Mouse (Mus musculus): ENCODE results near the gene Zfp341.

Gene Zfp341

DNA sequence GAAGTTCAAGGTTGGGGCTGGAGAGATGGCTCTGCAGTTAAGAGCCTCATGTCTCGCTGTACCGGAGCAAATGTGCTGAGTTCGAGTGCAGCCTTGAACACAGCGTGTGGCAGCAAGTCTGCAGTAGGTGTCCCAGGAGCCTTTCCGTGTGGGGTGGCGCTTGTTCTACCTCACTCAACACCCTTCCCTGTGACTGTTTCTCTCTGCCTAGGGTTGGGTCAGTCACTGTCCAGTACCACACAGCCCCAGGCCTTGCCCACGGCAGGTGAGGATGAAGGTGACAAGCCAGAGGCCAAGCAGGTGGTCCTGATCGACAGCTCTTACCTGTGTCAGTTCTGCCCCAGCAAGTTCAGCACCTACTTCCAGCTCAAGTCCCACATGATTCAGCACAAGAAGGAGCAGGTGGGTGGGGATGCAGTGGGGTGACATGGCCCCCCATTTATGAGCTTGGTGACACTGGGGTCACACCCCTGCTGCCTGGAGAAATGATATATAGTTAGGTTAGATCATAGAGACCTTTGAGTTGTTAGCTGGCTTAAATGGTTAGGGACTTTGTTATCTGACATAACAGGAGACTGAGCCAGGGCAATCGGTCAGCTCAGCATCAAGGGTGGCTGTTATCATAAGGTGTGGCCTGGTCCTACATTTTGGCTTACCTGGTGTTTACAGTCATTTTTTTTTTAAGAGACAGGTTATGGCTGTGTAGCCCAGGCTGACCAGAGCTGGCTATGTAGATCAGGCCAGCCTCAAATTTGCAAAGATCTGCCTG is 21.0 kb downstream of the Zfp341 start:
- DNase-seq (ENCODE audit: low spot score in 2 of 2): no peak

DNA sequence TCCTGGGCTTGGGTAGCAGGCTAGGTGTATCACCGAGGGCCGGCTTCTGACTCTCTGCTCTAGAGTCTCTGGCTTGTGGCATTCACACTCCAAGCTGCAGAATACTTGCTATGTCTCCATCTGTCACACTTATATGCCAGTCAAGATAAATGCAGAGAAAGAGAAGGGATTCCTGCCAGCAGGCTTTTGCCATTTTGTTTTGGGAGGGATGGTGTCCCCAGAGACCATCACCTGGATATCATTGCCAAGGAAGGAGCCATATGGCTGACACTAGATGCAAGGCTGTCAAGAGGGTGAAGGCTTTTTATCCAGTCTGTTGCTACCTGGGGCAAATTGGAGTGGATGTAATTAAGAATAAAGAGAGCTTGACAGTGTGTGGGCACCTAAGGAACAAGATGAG is 22.7 kb downstream of the Zfp341 start:
- DNase-seq (ENCODE audit: low spot score in 2 of 2): no peak

DNA sequence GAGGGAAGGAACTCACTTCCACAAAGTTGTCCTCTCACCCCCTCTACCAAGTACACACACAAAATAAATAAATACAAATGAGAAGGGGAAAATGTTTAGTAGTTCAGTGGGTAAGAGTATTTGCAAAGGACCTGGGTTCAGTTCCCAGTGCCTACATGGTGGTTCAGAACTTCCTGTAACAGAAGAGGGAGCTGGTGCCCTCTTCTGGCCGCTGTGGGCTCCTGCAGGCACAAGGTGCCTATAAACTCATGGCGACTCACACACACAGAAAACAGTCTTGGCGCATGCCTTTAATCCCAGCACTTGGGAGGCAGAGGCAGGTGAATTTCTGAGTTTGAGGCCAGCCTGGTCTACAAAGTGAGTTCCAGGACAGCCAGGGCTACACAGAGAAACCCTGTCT is 25.4 kb downstream of the Zfp341 start:
- no peak for DNase-seq (ENCODE audit: low spot score in 2 of 2)

DNA sequence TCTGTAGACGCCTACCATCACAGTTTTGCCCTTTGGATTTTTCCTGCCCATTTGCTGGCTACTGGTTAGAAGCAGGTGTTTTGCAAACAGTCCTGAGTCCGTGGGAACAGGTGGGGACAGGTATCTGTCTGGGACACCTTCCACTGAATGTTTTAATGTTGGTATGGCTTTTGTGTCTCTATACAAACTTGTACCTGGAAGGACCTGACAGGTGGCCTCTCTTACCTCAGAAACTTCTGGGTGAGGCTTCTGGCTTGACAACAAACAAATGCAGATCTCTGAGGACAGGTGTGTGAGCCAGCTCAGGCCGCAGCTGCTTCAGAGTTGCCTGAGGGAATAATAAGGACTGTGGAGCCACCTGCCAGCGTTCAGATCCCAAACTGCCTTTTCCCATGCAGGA is 26.0 kb downstream of the Zfp341 start:
- no peak for DNase-seq (ENCODE audit: low spot score in 2 of 2)

DNA sequence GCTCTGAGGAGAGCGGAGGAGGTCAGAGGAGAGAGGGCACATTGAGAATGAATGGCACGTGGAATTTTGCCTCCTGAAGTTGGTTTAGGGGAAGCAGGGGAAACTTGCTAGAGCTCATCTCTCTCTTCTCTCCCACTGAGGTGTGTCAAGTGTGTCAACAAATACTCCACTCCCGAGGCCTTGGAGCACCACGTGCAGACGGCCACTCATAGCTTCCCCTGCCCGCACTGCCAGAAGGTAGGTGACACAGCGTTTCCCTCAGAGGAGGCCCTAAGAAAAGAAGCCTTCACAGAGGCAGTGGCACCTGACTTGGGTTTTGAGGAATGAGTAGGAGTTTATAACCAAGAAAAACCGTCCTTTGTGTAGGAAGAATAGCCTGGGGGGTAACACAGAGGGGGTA is 28.1 kb downstream of the Zfp341 start:
- DNase-seq (ENCODE audit: low spot score in 2 of 2): no peak

DNA sequence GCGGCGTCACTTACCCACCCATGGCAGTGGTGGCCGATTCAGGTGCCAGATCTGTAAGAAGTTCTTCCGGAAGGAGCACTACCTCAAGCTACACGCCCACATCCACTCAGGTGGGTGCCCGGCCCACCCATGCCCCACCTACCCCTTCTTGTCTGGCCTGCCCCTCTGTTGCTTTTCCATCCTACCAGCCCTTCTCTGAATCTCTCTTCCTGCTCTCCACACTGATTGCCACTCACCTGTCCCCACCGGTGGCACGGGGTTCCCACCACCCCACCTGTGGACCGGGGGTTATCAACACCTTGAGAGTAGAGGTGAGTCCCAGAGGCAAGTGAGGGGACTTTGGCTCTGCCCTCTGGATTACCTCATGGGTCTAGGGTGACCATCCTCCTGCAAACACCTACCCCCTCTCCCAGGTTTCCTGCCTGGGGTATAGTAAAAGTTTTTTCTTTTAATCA is 28.9 kb downstream of the Zfp341 start:
- DNase-seq (ENCODE audit: low spot score in 2 of 2): no peak

DNA sequence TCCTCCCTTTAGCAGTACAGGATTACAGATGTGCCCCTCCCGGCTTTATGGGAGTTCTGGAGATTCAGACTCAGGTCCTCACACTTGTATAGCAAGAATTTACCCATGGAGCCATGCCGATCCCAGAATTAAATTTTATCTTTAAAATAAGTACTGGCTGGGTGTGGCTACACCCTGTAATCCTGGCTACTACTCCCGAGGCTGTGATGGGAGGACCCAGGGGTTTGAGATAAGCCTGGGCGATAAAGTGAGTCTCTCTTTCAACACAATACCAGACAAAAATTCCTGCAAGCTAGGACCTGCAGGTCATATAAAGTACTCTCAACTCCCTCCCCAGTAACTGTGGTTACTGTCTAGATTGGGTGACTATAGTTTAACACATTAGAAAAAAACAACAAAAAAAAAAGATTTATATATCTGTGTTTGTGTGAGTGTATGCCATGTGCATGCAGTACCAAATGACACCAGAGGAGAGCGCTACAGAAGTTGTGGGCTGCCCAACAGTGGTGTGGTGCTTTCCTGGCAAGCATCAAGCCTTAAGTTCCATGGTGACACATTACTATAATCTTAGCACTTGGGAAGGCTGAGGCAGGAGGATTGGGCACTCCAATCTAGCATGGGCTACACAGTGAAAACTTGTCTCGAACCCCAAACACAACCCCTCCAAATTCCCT is 29.8 kb downstream of the Zfp341 start:
- no peak for DNase-seq (ENCODE audit: low spot score in 2 of 2)

DNA sequence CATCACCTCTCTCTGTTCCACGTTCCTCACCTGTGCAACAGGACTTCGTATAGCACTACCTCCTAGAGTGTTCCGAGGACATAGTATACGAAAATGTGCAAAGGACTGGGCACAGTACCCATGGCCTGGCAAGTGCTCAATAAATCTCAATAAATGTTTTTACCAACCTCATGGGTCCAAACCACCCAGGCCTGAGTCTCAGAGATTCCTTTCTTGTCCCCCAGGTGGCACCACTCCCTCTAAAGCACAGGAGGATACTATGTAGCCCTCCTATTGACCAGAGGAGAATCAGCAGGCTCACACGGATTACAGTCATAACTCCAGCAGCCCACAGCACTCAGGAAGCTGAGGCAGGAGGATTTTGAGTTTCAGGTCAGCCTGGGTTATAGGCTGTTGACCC is 33.5 kb downstream of the Zfp341 start:
- DNase-seq (ENCODE audit: low spot score in 2 of 2): no peak

DNA sequence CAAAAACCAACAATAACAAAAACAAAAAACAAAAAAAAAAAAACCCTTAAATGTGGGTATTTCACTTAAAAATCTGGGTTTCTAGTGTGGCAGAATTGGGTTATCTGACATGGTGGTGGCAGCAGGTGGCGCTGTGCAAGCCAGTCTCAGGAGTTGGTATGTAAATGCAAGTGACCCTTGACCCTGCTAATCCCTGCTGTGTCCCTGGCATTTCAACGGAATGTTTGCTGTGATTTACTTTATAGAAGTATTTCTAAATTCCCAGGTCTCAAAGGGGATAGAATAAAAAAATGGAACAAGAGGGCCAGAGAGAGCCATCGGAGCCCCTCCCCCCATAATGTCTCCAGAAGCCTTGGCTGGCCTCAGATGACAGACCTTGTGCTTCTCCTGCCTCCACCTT is 35.0 kb downstream of the Zfp341 start:
- DNase-seq (ENCODE audit: low spot score in 2 of 2): no peak

DNA sequence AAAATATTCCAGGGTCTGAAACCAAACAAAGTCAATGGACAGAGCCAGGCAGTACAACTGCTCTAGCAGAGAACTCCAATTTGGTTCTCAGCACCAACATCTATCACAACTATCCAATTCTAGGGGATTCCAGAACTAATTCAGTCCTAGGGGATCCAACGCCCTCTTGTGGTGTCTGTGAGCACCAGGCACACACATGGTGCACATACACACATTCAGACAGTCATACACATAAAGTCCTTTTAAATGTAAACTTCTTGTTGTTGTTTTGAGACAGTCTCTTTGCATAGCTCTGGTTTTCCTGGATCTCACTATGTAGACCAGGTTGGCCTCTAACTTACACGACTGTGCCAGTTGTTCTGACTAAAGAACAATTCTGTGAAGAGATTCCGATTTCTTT is 37.3 kb downstream of the Zfp341 start:
- DNase-seq (ENCODE audit: low spot score in 2 of 2): no peak

DNA sequence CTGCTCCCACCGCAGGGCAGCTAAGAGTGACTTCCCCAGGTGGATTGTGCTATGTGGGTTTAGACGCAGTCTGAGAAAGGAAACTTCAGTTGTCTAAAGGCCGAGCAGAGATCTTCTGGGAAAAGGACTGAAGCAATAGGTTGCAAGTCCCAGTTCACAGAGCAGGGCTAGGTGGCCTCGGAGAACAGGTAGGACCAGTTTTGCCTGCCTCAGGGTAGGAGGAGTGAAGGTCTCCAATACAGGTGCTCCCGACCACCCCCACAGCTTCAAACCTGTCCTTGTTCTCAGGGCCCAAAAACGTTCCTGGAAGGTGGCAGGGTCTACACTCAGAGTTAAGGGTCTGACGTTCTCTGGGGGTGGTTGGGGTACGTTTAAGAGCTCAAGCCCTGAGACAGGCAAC is 38.3 kb downstream of the Zfp341 start, which contains the start of gene Chmp4b:
Gene Chmp4b (plus strand): TSS at position 343 of the 400 bp plus-strand sequence.
- DNase-seq (ENCODE audit: low spot score in 2 of 2): no peak

DNA sequence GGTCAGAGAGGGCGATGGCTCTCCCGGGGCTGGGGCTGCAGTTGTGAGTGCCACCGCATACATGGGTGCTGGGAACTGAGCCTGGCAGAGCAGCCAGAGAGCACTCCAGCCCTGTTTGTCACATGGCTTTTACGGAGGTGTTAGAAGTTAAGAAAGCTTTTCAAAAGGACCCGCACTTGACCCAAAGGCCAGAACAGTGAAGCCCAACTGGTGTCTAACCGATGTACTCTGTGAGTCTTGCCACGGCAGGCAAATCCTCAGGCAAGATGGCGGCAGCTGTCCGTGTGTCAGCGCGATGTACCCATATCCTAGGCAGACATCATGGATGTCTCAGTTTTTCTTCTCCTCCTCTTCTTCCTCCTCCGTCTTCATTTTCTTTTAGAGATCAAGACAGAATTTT is 41.9 kb downstream of the Zfp341 start:
- no peak for DNase-seq (ENCODE audit: low spot score in 2 of 2)

DNA sequence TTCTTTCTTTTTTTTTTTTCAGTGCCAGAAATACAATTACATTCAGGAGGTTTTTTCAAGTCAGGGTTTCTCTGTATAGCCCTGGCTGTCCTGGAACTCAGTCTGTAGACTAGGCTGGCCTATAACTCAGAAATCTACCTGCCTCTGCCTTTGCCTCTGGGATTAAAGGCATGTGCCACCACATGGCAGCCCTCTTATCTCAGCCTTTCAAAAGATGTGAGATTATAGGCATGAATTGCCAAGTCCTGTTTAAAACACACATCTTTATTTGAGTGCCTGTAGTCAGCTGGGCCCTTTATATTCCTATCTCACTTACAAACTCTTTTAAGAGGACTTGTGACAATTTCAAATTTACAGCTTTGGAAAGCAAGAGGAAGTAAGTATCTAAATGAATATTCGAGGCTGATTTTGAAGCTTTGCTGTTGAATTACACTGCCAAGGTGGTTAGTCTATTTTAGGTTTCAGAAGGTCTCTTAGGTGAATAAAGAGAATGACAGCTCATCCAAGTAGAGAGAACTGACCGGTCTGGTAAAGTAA is 42.8 kb downstream of the Zfp341 start:
- DNase-seq (ENCODE audit: low spot score in 2 of 2): no peak

DNA sequence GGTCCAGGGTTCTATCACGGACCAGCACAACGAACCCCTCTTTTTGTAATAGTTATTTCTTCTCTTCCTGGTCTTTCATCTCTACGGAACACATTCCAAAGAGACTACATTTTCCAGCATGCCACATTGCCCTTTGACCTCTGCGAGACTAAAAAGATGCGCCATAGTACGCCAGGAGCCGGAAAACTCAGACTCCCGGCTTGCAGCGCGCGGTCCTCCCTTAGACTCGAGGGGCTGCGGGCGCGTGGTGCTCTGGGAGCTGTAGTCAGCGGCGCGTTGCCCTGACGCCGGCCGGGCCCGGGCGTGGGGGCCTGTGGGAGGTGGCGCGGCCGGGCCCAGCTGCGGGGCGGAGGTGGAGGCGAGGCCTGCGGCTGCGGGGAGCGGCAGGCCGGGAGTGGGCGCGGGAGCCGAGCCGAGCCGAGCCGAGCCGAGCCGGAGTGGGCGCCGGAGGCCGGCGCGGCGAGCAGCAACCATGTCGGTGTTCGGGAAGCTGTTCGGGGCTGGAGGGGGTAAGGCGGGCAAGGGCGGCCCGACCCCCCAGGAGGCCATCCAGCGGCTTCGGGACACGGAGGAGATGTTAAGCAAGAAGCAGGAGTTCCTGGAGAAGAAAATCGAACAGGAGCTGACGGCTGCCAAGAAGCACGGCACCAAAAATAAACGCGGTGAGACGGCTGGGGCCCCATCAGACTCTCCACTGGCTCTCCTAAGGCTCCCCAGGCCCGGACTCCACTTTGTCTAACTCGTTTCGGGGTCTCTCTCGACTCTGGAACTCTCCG is 43.8 kb downstream of the Zfp341 start:
- DNase-seq (ENCODE audit: low spot score in 2 of 2): peak; percentile 96 to 97

DNA sequence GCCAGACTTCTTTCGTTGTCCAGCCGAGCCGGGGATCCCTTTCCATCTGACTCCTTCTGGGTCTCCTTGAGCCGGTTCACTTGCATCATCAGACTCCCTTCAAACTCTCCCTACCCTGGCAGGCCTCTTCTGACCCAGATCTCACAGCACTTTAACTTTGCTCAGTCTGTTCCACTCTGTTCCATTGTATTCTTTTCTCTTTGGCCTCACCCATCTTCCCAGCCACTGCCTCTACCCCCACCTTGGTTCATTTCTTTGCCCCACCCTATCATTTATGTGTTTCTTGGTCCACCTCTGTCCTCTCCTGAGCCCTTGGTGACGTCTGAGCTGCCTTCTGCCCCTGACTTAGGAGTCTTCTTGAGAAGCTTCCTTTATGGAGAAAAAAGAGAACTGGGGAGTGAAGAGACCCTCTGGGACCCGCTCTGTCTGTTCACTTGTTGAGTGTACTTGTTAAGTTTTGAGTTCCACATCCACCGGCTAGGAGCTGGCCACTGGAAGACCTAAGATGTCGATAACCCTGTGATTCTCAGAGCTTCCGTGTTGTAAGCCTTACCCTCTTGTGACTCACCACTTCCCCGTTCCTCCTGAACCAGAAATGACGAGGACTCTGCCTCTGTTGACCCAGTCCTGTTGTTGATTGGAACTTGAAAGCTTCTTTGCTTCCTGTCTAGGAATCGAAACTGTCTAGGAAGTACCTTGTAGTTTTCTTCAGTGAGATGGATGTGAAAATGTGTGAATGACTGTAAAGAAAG is 44.6 kb downstream of the Zfp341 start:
- DNase-seq (ENCODE audit: low spot score in 2 of 2): no peak

DNA sequence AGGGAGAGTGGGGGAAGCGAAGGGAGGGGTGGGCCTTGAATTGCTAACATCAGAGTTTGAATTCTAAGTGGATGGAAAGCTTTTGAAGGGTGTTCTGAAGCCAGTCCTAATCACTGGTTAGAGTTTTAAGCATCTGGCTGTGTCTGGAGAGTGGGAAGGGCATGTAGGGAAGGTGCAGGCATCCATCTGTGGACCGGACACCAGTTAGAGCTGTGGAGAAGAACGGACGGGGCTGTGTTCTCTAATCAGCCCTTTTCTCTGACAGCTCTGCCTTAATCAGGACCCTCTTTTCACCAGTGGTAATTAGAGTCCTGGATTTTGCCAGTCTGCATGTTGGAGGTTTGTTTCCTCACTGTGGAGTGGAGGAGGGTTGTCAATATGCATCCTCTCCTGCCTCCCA is 46.0 kb downstream of the Zfp341 start:
- no peak for DNase-seq (ENCODE audit: low spot score in 2 of 2)

DNA sequence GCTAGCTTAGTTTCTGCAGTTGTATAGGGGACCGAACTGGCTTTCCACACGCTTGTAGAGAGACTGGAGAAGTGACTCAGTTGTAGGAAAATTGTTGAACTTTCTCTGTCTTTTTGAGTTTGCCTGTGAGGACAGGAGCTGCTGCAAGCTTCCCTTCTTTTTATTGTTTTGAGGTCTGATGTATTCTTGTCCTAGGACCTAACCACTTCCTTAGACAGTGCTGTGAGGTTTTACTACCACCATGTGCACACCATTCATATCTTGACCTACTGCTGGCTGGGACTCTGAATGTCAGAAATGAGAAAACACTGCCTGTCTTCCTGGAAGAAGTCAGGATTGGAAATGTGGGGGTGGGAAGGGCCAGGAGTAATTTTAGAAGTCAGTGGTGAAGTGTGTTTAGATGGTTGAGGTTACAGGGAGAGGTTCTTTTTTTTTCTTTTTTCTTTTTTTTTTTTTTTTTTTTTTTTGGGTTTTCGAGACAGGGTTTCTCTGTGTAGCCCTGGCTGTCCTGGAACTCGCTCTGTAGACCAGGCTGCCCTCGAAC is 46.5 kb downstream of the Zfp341 start:
- no peak for DNase-seq (ENCODE audit: low spot score in 2 of 2)

DNA sequence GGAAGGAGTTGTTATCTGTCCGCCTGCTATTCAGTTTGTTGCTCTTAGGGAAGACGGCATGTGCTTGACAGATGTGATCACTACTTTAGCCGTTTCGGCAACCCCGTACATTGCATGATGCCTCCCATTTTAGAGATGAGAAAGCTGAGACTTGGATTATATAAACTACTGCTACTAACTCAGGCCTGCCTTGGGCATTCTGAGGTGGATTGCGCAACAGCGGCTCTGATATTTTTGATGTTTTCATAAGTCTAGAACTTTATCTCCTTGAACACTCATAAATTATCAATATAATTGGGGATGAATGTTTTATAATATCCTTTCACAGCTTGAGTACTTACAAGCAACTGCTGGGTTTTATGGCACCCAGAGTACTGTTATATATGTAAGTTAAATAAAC is 55.6 kb downstream of the Zfp341 start:
- no peak for DNase-seq (ENCODE audit: low spot score in 2 of 2)

DNA sequence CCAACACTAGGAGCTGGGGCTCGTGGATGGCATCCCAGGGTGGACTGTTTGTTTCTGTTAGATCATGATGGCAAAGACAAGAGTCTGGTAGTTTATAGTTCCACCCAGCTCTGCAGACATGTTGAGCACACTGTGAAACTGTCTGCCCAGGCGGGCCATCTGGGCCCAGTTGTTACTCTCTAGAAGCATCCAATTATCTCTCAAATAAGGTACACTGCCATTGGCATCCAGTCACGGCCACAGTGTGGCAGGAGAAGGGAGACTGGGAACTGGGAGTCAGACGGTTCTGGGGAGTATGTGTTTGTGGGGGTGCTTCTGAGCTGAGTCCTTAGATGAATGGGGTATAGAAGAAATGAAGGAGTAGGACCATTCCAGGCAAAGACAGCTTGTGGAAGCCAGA is 57.0 kb downstream of the Zfp341 start:
- DNase-seq (ENCODE audit: low spot score in 2 of 2): no peak

DNA sequence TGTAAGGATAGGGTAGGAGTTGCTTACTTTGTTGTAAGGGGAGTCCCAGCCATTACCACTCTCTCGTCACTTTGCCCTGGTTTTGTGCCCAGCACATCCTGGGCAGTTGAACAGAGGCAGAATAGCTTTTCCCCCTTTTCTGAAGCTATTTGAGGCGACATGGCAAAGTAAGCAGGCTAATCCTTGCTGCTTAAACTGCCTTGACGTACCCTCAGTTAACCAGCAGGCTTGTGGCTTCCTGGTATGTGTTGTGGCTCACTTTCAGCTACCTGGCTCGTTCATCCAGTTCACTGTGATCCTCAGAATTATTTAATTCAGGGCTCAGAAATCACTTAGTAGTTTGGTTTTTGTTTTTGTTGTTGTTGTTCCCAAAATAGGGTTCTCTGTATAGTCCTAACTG is 57.6 kb downstream of the Zfp341 start:
- no peak for DNase-seq (ENCODE audit: low spot score in 2 of 2)

DNA sequence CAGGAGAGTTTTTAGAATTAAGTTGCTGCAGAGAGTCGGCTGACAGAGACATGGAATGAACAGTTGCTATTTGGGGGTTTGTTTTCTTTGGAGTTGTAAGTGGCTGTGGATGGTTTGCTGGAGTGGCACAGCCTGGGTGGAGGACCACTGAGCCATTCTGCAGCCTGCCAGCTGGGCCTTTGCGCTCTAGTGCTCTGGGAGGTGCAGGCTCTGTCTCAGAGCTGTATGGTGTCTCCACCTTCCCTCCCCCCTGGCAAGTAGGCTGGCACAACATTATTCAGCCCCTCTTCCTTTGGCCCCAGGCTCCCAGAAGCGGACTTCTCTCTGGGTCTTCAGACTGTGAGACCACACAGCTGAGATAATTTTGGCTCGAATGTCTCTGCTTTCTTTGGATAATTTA is 60.9 kb downstream of the Zfp341 start:
- no peak for DNase-seq (ENCODE audit: low spot score in 2 of 2)

Data from urinary bladder, postnatal 4 days (tissue).